Mouse (Mus musculus) cerebellum, postnatal 4 days (tissue): ENCODE results near the gene Chrnb1.
A peak's percentile ranks its signal among the peaks of the same experiment; 100 is the strongest.

Source experiments
- DNase-seq, 2 experiments: peaks; one replicate each; pipeline ENCODE4 v3.0.0; 2022; ENCODE audit warnings: low spot score in 2 of 2, mixed read lengths in 1 of 2

Gene Chrnb1

DNA sequence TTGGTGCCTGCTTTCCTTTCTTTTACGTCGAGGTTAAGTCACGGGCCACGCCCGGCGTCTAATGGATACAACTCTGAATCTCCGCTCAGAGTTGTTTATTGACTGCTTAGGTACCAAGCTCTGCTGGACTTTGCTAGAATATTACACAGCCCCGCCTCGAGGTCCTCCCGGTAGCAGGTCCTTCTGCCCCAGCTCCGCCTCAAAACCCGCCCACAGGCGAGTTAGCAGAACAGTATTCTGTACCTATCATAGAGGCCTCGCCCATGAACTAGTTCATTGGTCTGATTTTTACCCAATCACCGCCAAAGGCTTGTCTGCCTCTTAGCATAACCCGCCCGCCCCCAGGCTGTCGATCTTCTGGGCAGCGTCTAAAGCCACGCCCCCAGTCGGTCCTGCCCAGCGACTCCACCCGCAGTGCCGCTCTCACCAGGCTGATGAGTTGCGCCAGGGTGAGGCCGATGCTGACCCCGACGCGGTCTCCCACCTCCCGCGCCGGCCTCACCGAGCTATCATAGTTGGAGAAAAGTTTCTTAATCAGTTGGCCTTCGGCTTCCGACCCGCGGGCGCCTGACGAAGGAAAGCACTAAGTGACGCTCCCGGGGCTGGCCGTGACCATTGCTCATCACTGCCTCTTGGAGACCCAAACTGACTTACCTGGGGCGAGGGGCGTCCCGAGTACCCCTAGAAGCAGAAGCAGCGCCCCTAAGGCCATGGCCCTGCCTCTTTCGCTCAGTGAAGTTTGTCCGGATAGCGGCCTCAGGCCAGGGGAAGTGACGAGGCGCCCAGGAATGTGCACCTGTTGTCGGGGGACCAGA is at the start of gene Chrnb1:
TSS of gene Chrnb1 (minus strand) at position 776 of the 815 bp plus-strand sequence.
- peak; percentile 59 to 81 for DNase-seq

GRCm38 (mm10) chr11:69838714-69839104 is 43.0 kb upstream of the Chrnb1 start:
- DNase-seq, result no peak

GRCm38 (mm10) chr11:69837952-69838713 is 42.4 kb upstream of the Chrnb1 start, which contains the start of gene Tmem256:
Gene Tmem256 (plus strand): TSS chr11:69838514.
- peak; percentile 85 to 94 for DNase-seq

GRCm38 (mm10) chr11:69837604-69837951 is 41.8 kb upstream of the Chrnb1 start, which contains the start of gene Nlgn2:
Gene Nlgn2 (minus strand): TSS chr11:69837784.
- peak in 1 of 2 experiments; percentile 92 for DNase-seq

DNA sequence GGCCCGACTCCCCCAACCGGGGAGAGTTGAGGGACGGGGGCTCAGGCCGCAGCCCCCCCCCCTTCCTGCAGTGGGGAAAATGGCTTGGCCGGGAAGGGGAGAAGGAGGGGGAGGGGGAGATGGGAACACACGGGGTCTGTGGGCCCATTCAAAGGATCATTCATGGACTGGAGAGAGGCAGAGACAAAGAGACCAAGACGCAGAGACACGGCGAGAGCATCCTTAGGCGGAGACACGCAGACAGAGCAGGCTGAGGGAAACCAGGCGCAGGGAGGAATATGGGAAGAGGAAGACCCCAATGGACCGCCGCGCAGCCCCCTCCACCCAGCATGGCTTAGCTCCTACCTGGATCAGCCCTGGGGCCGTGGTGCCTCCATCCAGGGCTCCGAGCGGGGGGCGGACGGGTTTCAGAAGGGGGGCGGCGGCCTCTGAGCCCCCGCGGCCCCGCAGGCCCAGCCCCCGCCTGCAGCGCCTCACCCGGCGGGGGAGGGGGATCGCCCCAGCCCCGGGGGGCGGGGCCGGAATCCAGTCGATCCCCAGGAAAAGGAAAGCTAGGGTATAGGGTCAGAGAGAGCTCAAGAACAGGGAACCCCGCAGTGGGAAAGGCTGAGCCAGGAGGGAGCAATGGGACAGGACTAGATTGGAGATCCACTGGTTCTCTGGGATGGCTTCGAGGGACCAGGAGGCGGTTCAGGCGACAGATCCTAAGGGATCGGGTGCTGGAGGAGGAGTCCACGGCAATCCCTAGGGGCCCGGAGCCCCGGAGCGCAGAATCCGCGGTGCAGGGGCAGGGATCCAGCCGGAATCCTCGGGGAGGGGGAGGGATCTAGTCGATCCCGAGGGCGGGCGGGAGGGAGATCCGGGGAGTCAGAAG is 41.2 kb upstream of the Chrnb1 start:
- DNase-seq, result peak in 1 of 2 experiments; percentile 42

DNA sequence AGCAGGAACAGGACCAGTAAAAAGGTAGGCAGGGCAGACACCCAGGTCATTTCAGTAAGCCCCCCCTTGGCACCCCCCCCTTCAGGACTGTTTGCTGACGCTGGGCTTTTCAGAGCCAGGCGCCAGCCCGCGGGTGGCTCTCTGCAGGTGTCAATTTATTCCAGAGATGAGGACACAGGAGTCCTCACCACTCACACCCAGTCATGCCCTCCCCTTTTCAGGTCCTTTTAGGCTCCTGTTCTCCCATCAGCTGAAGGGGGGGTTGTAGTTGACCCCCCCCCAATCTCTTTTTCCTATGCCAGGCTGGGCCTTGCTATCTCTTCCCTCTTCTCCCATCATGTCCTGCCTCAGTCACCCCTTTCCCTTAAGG is 40.2 kb upstream of the Chrnb1 start:
- no peak for DNase-seq

- no peak for DNase-seq
These were observed 39.7 kb upstream of the Chrnb1 start for GRCm38 (mm10) chr11:69835326-69835965.

- DNase-seq, result no peak
These were observed 38.3 kb upstream of the Chrnb1 start for GRCm38 (mm10) chr11:69834001-69834549.

DNA sequence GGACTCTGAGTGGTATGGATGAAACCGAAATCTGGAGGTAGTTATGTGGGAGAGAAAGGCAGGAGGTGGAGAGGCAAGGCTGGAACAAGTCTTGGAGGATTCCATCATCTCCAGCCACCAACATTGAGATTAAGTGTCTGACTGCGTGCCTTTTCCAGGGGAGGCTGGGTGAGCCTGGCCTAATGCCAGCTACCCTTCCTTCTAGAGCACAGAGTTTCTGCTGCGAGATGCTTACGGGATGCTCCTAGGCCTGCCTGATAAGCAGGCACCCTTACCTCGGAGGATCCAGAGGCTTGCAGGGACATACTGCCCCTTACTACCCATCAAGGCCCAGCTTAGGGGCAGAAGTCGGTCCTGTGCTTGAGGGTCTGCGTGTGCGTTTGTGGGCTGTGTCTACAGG is 37.8 kb upstream of the Chrnb1 start:
- no peak for DNase-seq

- DNase-seq, result no peak
These were observed 33.1 kb upstream of the Chrnb1 start for GRCm38 (mm10) chr11:69828832-69829231.

DNA sequence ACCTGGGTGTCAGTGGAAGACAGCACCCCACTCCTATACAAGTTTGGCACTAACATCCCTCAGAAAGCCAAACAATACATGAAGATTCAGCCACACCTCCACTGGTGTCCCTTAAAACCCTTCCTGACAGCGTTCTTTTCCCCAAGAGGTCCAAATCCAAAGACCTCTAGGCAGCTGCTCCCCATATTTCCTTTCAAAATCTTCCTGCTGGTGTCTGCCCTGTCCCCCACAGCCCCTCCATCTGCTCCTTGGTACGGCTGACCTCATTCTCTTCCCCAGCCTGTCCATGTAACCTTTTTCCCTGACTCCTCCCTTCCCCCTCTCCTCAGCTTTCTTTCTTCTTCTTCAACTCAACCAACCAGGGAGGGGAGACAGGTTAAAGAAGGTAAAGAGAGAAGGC is 27.7 kb upstream of the Chrnb1 start:
- no peak for DNase-seq

DNA sequence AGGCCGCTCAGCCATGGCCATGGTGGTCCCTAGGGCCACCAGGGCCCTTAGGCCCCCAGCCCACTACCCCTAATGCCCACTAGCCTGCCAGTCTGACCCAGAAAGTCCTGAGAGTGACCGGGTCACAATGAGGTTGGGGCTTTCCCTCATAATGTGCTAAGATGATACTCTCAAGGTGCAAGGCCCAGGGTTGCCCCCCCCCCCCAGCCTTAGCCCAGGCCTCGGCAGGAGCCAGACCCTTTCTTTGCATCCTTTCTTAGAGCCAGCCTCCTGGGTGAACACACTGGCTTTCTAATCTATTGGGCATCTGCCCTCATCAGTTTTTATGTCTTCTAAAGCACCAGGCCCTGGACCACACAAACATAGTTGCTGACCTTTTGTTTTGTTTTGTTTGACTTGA is 26.3 kb upstream of the Chrnb1 start, which contains the start of gene Spem1:
TSS of gene Spem1 (minus strand) at position 101 of the 400 bp plus-strand sequence.
- DNase-seq, result no peak

GRCm38 (mm10) chr11:69818871-69819270 is 23.1 kb upstream of the Chrnb1 start:
- no peak for DNase-seq

DNA sequence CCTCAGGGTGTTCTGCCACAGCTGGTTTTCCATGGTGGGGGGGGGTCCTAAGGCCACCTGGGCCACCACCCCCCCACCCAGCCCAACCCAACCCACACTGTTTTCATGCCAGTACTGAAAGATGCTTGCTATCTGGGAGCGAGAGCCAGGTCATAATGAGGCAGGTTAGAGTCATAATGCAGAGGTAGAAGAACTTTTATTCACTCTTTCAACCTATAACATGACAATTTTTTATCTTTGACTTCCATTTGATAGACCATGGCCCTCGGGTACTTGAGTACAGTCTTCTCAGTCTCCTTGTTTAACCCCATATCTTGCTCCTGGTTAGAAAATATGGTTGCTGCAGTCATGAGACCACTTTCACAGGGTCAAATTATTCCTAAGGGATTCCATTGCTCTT is 22.6 kb upstream of the Chrnb1 start, which contains the start of gene Spem2:
TSS of gene Spem2 (minus strand) at position 101 of the 400 bp plus-strand sequence.
- no peak for DNase-seq

- no peak for DNase-seq
These were observed 20.8 kb upstream of the Chrnb1 start for GRCm38 (mm10) chr11:69816520-69816919.

DNA sequence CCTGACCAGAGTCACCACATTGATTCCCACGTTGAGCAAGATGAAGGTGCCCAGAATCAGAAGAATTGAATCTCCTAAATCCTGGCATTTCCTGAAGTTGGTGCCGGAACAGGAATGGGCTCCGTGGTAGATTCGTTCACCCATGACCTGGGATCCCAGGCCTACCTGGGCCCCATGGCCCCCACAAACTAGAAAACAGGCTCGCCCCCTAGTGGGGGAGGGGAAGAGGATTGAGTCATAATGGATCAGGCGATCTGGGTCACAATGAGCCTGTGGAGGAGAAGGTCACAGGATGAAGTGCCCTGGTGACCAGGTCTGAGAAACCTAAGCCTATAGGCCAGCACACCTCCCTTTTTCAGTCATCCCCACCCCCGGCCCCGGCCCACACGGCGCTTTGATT is 19.4 kb upstream of the Chrnb1 start, which contains the start of gene Gm39566:
TSS of gene Gm39566 (minus strand) at position 144 of the 400 bp plus-strand sequence.
- no peak for DNase-seq

DNA sequence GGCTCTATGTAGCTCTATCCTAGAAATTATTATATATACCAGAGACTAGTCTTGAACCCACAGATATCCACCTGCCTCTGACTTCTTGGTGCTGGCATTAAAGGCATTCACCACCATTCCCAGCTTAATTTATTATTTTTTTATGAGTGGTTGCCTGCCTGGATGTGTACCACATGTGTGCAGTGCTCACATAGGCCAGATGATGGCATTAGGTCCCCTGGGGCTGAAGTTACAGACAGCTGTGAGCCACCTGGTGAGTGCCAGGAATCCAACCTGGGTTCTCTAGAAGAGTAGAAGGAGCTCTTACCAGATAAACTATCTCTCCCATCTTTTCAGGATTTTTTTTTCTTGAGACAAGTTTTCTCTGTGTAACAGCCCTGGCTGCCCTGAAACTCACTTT is 14.5 kb upstream of the Chrnb1 start:
- DNase-seq, result no peak

- no peak for DNase-seq
These were observed 11.9 kb upstream of the Chrnb1 start for GRCm38 (mm10) chr11:69807641-69808040.

- DNase-seq, result no peak
These were observed 10.6 kb upstream of the Chrnb1 start for GRCm38 (mm10) chr11:69806378-69806777.

DNA sequence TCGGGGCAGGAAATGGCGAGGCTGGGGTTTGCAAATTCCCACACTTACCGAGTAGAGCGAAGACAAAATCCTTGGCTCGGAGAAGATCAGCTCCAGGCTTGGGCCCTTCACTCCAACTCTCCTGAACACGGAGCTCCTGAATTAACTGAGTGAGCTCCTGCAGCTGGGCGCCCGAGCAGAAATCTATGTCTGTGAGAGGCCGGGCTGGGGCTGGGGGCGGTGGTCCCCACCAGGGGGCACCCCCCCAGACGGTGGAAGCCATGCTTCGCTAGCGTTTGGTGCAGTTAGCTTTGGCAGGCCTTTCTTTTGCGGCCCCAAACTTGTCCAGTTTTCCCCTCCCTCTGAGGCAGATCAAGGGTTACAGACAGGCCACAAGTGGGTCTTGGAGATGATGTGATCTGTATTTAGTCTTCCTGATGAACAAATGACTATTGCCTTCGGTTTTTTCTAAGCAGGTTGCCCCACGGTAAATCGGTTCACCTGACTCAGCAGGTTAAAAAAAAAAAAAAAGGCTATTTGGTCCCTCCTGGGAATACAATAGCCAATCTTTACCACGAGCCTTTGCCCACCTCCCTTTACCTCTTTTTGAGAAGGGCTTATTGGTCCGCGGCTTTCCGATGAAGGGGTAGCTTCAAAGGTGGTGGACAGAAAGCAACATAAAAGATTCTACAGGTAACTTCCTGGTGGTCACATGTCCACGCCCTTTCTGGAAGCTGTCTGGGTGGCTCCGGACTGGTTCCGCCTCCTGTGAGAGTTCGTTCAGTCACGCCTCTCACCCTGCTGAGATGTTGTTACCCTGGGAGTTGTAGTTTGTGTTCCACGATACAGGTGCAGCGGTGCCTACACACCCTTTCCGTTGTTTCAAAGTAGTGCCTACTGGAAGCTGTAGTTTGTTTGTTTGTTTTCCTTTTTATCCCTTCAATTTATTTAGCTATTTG is 9.5 kb upstream of the Chrnb1 start, which contains the start of gene Tmem102:
TSS of gene Tmem102 (minus strand) at position 653 of the 938 bp plus-strand sequence.
- no peak for DNase-seq
